Mouse (Mus musculus): ENCODE measurements around the gene Rab3gap1.

Rab3gap1 gene

DNA sequence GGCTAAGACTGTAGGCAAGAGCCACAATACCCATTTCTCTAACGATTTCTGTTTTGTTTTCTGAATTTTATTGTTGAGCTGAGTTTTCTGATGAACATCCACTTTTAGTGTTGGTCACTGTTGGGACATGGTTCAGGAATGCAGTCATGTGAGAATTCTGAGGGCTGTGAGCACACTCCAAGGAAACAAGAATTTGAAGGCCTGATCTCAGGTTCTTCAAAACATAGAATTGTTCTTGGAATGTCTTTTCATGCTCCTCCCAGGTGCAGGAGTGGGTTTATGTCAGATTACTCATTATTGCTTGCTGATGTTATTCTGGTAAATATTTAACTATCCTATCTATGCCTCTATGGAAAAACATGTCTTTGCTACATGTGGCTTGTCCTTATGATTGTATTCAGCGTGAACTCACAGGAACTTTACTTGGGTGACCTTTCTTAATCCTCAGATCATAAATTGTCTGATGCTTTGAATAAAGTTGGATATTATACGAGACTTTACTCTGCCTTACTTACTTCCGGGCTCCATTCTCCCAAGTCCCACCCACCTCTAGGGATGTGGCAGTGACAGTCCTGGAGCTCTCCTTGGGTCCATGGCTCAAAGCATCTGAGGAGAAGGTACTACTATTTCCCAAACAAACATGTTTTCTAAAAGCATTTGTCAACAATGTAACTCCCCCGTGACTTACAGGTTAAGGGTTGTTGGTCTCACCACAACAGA is 114.9 kb downstream of the Rab3gap1 start:
- peak; percentile 32 for DNase-seq

DNA sequence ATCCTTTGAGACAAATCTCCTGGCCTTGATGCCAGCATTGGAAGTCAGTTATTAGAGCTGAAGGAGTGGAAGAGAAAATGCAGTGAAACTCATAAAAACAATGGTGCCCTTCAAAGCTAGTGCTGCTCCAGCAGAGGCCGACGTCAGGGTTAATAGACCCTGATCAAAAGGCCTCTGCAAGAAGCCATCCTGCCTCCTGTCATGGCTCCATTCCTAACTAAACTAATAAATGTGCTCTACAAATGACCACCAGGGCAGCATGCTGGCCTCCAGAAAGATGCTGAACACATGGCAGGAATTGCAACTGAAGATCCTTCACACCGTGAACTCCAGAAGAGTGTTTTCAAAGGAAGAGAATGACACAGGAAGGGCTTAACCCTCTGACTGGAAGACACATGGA is 116.8 kb downstream of the Rab3gap1 start:
- DNase-seq, result no peak

DNA sequence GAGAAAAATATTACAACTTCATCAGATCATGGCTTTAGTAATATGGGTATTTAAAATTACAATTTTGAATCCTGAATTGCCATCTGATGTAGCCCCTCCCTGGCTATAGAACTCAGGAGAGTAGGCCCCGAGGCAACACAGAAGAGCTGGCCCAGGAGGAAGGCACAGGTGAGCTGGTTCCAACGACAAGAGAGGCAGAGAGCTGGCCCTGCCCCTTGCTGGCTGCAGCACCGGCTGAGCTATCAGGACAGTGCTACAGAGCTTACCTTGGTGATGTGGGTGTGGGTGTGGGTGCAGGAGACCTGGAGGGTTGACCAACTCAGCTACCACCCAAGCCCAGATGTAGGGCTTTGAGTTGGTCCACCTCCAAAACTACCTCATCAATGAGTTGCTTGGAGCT is 119.7 kb downstream of the Rab3gap1 start:
- DNase-seq, result no peak

DNA sequence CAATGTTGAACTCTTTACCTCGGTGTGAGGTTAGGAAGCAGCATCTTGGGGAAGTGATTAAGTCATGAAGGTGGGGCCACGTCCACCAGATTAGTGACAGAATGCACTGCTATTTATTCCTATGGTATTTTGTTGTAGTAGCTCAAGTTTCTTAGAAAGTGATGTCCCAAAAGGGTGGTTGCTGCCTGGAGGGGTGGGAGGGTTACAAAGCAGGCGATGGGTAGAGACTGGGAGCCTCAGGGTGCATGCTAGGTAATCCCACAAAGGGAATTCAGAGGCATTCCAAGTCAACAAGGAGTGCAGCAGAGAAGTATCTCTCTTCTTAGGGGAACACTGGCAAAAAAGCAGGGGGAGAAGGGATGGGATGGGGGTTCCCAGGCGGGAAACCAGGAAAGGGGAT is 120.8 kb downstream of the Rab3gap1 start:
- DNase-seq, result no peak

DNA sequence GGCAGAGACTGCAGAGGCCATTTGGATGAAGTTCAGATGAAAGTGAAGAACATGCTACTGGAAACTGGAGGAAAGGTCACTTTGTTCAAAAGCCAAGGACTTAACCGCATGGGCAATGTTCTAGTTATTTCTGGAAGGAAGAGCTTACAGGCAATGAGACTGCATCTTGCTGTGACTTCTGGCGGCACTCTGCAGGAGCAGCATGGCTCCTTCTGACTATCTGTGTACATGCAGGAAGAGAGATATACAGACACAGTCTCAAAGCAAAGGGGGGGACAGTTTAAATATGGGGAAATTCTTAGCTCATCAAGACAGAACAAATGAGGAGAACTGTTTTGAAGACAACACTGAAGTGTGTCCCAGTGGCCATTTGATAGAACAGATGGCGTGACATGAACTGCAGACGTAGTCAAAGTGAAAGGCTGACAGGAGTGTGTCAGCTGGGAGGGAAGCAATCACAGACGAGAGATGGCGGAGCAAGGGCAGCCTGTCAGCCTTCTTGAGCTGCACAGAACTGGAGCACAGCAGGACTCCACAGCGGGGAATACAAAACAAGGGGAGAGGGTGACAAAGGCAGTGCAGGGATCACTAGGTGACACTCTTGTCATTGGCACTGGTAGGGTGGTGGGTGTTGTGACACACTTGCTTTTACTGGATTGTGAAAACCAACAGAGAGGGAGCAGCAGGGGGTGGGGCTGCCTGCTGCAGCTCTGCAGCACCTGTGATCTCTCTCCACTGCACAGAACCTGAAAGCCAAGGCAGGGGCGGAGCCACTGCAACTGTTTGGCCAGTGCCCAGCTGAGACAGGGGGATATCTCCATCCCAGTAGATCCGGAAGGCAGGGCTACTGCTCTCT is 121.5 kb downstream of the Rab3gap1 start:
- DNase-seq, result peak; percentile 47
